Mouse (Mus musculus): Measurements from ENCODE around the gene Gm49405.
"Not testable (repeated sequence)": the region's sequence is repeated elsewhere in the genome, so short reads cannot be mapped to it uniquely, and the experiment has no call there.

DNA sequence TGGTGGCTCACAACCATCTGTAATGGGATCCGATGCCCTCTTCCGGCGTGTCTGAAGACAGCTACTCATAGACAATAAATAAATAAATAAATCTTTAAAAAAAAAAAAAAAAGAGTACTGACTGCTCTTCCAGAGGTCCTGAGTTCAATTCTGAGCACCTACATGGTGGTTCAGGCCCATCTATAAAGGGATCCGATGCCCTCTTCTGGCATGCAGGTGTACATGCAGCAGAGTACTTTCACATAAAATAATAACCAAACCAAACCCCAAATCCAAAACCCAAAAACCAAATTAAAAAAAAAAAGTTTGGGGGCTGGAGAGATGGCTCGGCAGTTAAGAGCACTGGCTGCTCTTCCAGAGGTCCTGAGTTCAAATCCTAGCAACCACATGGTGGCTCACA lies 48.6 kb downstream of the Gm49405 start:
- not testable (repeated sequence) for TF ChIP-seq EP300 (IDR thresholded peaks at IDR 0.05; ENCODE audit: insufficient read depth, low read depth, low read length); POLR2A (IDR thresholded peaks at IDR 0.05; ENCODE audit: insufficient read depth, low read length); CTCF (IDR thresholded peaks at IDR 0.05; ENCODE audit: low read depth, low read length)

Measured in ES-Bruce4 (cell line).